25 mouse cellular contexts compared by ENCODE assay signal in the genomic region with DNA sequence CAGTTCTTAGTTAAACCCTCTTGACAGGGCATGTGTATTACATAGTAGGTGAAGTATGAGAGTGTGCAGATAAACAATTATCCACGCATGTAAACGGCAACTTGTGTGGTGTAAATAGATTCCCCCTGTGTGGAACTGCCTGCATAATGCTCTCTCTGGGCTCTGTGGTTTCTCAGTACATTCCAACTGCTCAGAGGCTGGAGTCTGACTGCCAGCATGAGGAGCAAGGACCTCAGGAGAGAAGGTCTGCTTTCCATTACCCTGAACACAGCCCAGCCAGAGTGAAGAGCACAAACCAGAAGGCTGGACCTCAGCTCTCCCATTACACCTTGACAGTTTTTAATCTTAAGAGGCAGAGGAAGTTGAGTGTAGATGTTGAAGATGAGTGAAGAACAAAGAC. TPM values are rescaled to one million over a fixed set of nuclear protein-coding genes. Genes with fewer than 3 reads are reported as not detected.
DNase-seq lines count a peak whose midpoint lies in the region; ATAC-seq and TF ChIP-seq lines count a peak whose summit lies in the region.
"Had no signal": no experiment of that assay in that cellular context is flagged by ENCODE, and none has a peak within 500 bp of the region (broad histone marks: within the 10 kb centered on the region; RNA-seq: fewer than 3 reads in every experiment).

No protein-coding gene starts in this region.

- peaks cover 19% of the 10 kb centered on the region for H3K4me1 ChIP-seq in heart, embryonic 10.5 days
- H3K4me1 ChIP-seq in heart, embryonic 12.5 days (replicated peaks): peaks cover 14% of the 10 kb centered on the region; the same call in 1 of the 2 replicates
- no peaks in the 10 kb centered on the region for H3K4me1 ChIP-seq in stomach, embryonic 15.5 days
- no peaks in the 10 kb centered on the region for H3K4me1 ChIP-seq in stomach, postnatal 0 days (replicated peaks; ENCODE audit: control insufficient read depth, insufficient read depth)
- H3K4me1 ChIP-seq in embryonic facial prominence, embryonic 14.5 days (ENCODE audit: control insufficient read depth, insufficient read depth, low read length): peaks cover 17% of the 10 kb centered on the region
- H3K4me1 ChIP-seq in limb, embryonic 15.5 days: peaks cover 3% of the 10 kb centered on the region; the same call in 1 of the 2 replicates
- H3K4me1 ChIP-seq: hindbrain, embryonic 15.5 days had no signal

- no peak overlapping the region for H3K9ac ChIP-seq in heart, embryonic 12.5 days
- H3K9ac ChIP-seq in stomach, embryonic 15.5 days: no peak overlapping the region
- H3K9ac ChIP-seq in stomach, postnatal 0 days (ENCODE audit: low read length): no peak overlapping the region
- no peak overlapping the region for H3K9ac ChIP-seq in embryonic facial prominence, embryonic 14.5 days (ENCODE audit: low read depth, low read length)
- no peak overlapping the region for H3K9ac ChIP-seq in limb, embryonic 15.5 days
- H3K9ac ChIP-seq: forebrain, embryonic 12.5 days; hindbrain, embryonic 15.5 days; liver, embryonic 13.5 days; lung, embryonic 14.5 days; neural tube, embryonic 12.5 days had no signal

- no peaks in the 10 kb centered on the region for H3K36me3 ChIP-seq in heart, embryonic 10.5 days
- H3K36me3 ChIP-seq in heart, embryonic 12.5 days: no peaks in the 10 kb centered on the region
- H3K36me3 ChIP-seq in stomach, embryonic 15.5 days: no peaks in the 10 kb centered on the region
- H3K36me3 ChIP-seq in stomach, postnatal 0 days (ENCODE audit: control insufficient read depth, insufficient read depth, low read length): no peaks in the 10 kb centered on the region
- H3K36me3 ChIP-seq in embryonic facial prominence, embryonic 14.5 days (ENCODE audit: control insufficient read depth, insufficient read depth, low read length): no peaks in the 10 kb centered on the region
- no peaks in the 10 kb centered on the region for H3K36me3 ChIP-seq in limb, embryonic 15.5 days
- H3K36me3 ChIP-seq: forebrain, embryonic 12.5 days; hindbrain, embryonic 15.5 days; liver, embryonic 13.5 days; neural tube, embryonic 12.5 days had no signal

- TF ChIP-seq CTCF in stomach, postnatal 0 days (IDR thresholded peaks at IDR 0.05; ENCODE audit: low read depth): no peak

- peak overlapping the region; percentile 52; the same call in 1 of the 2 replicates for H3K27ac ChIP-seq in heart, embryonic 10.5 days
- H3K27ac ChIP-seq in heart, embryonic 12.5 days (ENCODE audit: poor library complexity, severe bottlenecking): no peak overlapping the region
- H3K27ac ChIP-seq in stomach, embryonic 15.5 days: 0 out of 2 replicates have a peak overlapping the region, but pooled peaks have one; percentile 3
- no peak overlapping the region for H3K27ac ChIP-seq in stomach, postnatal 0 days (replicated peaks)
- H3K27ac ChIP-seq in embryonic facial prominence, embryonic 14.5 days (replicated peaks; ENCODE audit: low read depth, low read length): peak overlapping the region; percentile 78
- peak overlapping the region; percentile 44 for H3K27ac ChIP-seq in limb, embryonic 15.5 days
- H3K27ac ChIP-seq: forebrain, embryonic 12.5 days; hindbrain, embryonic 15.5 days; liver, embryonic 13.5 days; neural tube, embryonic 12.5 days had no signal

- TF ChIP-seq EP300 in stomach, postnatal 0 days (optimal IDR thresholded peaks at IDR 0.05): no peak

- no peaks in the 10 kb centered on the region for H3K9me3 ChIP-seq in heart, embryonic 10.5 days
- no peaks in the 10 kb centered on the region for H3K9me3 ChIP-seq in heart, embryonic 12.5 days (replicated peaks)
- H3K9me3 ChIP-seq in stomach, embryonic 15.5 days: no peaks in the 10 kb centered on the region
- H3K9me3 ChIP-seq in stomach, postnatal 0 days (ENCODE audit: control insufficient read depth, low read length): no peaks in the 10 kb centered on the region
- no peaks in the 10 kb centered on the region for H3K9me3 ChIP-seq in embryonic facial prominence, embryonic 14.5 days (ENCODE audit: control insufficient read depth, low read length)
- H3K9me3 ChIP-seq in limb, embryonic 15.5 days: no peaks in the 10 kb centered on the region
- H3K9me3 ChIP-seq: forebrain, embryonic 12.5 days; hindbrain, embryonic 15.5 days; liver, embryonic 13.5 days; neural tube, embryonic 12.5 days had no signal

- no peak overlapping the region for H3K4me2 ChIP-seq in heart, embryonic 12.5 days
- H3K4me2 ChIP-seq in stomach, embryonic 15.5 days: no peak overlapping the region
- H3K4me2 ChIP-seq in stomach, postnatal 0 days (replicated peaks; ENCODE audit: low read depth): no peak overlapping the region
- H3K4me2 ChIP-seq in embryonic facial prominence, embryonic 14.5 days (ENCODE audit: low read depth, low read length): no peak overlapping the region
- H3K4me2 ChIP-seq in limb, embryonic 15.5 days: no peak overlapping the region
- H3K4me2 ChIP-seq: forebrain, embryonic 12.5 days; hindbrain, embryonic 15.5 days; liver, embryonic 13.5 days; lung, embryonic 14.5 days; midbrain, embryonic 11.5 days; neural tube, embryonic 12.5 days had no signal

- no peaks in the 10 kb centered on the region for H3K27me3 ChIP-seq in heart, embryonic 10.5 days (ENCODE audit: insufficient read depth, poor library complexity, severe bottlenecking)
- H3K27me3 ChIP-seq in heart, embryonic 12.5 days (replicated peaks): no peaks in the 10 kb centered on the region
- no peaks in the 10 kb centered on the region for H3K27me3 ChIP-seq in stomach, embryonic 15.5 days (replicated peaks)
- H3K27me3 ChIP-seq in stomach, postnatal 0 days (ENCODE audit: control insufficient read depth, insufficient read depth, low read length): no peaks in the 10 kb centered on the region
- no peaks in the 10 kb centered on the region for H3K27me3 ChIP-seq in embryonic facial prominence, embryonic 14.5 days (replicated peaks; ENCODE audit: control insufficient read depth, insufficient read depth, low read length)
- no peaks in the 10 kb centered on the region for H3K27me3 ChIP-seq in limb, embryonic 15.5 days
- H3K27me3 ChIP-seq: hindbrain, embryonic 15.5 days; liver, embryonic 13.5 days; neural tube, embryonic 12.5 days had no signal

- no peak for DNase-seq in heart, embryonic 10.5 days (ENCODE audit: low spot score)
- DNase-seq in stomach, postnatal 0 days (ENCODE audit: low spot score): no peak
- peak; percentile 87 for DNase-seq in embryonic facial prominence, embryonic 14.5 days (ENCODE audit: low spot score)
- DNase-seq in thymus, postnatal 36 days: no peak
- DNase-seq in right cerebral cortex, postnatal 25 days: no peak
- DNase-seq: adrenal gland, postnatal 14 days; B cell, adult 2 months; cerebellum, adult 11 months; cerebellum, postnatal 14 days; gastrocnemius, postnatal 14 days; kidney, adult 11 months; kidney, postnatal 14 days; liver, embryonic 13.5 days; lung, embryonic 14.5 days; lung, postnatal 4 days; right cerebral cortex, adult 18-20 months; thymus, postnatal 25 days had no signal

- WGBS in heart, embryonic 10.5 days: 51% methylated on average over 2 of the region's 2 CpGs
- WGBS in heart, embryonic 12.5 days: 41% methylated on average over 2 of the region's 2 CpGs
- WGBS in stomach, embryonic 15.5 days: 59% methylated on average over 2 of the region's 2 CpGs
- 49% methylated on average over 2 of the region's 2 CpGs for WGBS in stomach, postnatal 0 days
- 39% methylated on average over 2 of the region's 2 CpGs for WGBS in embryonic facial prominence, embryonic 14.5 days
- 44% methylated on average over 2 of the region's 2 CpGs for WGBS in limb, embryonic 15.5 days

- no peak overlapping the region for H3K4me3 ChIP-seq in heart, embryonic 10.5 days
- no peak overlapping the region for H3K4me3 ChIP-seq in heart, embryonic 12.5 days
- H3K4me3 ChIP-seq in stomach, embryonic 15.5 days (replicated peaks): no peak overlapping the region
- H3K4me3 ChIP-seq in stomach, postnatal 0 days (ENCODE audit: low read depth, low read length): no peak overlapping the region
- no peak overlapping the region for H3K4me3 ChIP-seq in embryonic facial prominence, embryonic 14.5 days (ENCODE audit: low read depth, low read length)
- H3K4me3 ChIP-seq in limb, embryonic 15.5 days: no peak overlapping the region
- H3K4me3 ChIP-seq: forebrain, embryonic 12.5 days; hindbrain, embryonic 15.5 days; liver, embryonic 13.5 days; neural tube, embryonic 12.5 days had no signal

- no peak for ATAC-seq in heart, embryonic 12.5 days (ENCODE audit: insufficient number of reproducible peaks, low FRiP score)
- no peak for ATAC-seq in stomach, embryonic 15.5 days (ENCODE audit: insufficient read depth, low FRiP score, low read depth)
- ATAC-seq in stomach, postnatal 0 days (ENCODE audit: low FRiP score, low TSS enrichment): no peak
- peak; percentile 92 for ATAC-seq in embryonic facial prominence, embryonic 14.5 days (ENCODE audit: low read depth)
- no peak for ATAC-seq in limb, embryonic 15.5 days (ENCODE audit: insufficient number of reproducible peaks, low FRiP score, low TSS enrichment, low read depth)
- ATAC-seq: activated CD4-positive, CD25-positive, alpha-beta regulatory T cell, adult 4 months had no signal

RNA-seq across cellular contexts. Expression of a gene that starts 33.0 kb away (rescaled TPM):
- polyA plus RNA-seq in heart, embryonic 10.5 days (2016; fragmentation: Nextera tagmentation; extraction: Ambion mirVana): 43.2 and 50.1 TPM in 2 replicates
- 35.7 and 40.1 TPM in 2 replicates for polyA plus RNA-seq in heart, embryonic 12.5 days (2016; fragmentation: Nextera tagmentation; extraction: Ambion mirVana)
- polyA plus RNA-seq in stomach, embryonic 15.5 days (2015; fragmentation: Nextera tagmentation; extraction: Ambion mirVana): 39.0 and 42.4 TPM in 2 replicates
- polyA plus RNA-seq in stomach, postnatal 0 days (2015; fragmentation: Nextera tagmentation; extraction: Ambion mirVana): 19.1 and 20.3 TPM in 2 replicates
- 56.0 and 59.2 TPM in 2 replicates for polyA plus RNA-seq in embryonic facial prominence, embryonic 14.5 days (2014; fragmentation: Nextera tagmentation; extraction: Ambion mirVana)
- 51.6 and 54.1 TPM in 2 replicates for polyA plus RNA-seq in limb, embryonic 15.5 days (2015; fragmentation: Nextera tagmentation; extraction: Ambion mirVana)

RNA-seq across cellular contexts. Expression of a gene that starts 45.8 kb away (rescaled TPM):
- polyA plus RNA-seq in heart, embryonic 10.5 days (2016; fragmentation: Nextera tagmentation; extraction: Ambion mirVana): 4.6 and 5.7 TPM in 2 replicates
- polyA plus RNA-seq in heart, embryonic 12.5 days (2016; fragmentation: Nextera tagmentation; extraction: Ambion mirVana): 4.4 and 4.9 TPM in 2 replicates
- 6.3 and 6.5 TPM in 2 replicates for polyA plus RNA-seq in stomach, embryonic 15.5 days (2015; fragmentation: Nextera tagmentation; extraction: Ambion mirVana)
- polyA plus RNA-seq in stomach, postnatal 0 days (2015; fragmentation: Nextera tagmentation; extraction: Ambion mirVana): 3.0 and 3.4 TPM in 2 replicates
- polyA plus RNA-seq in embryonic facial prominence, embryonic 14.5 days (2014; fragmentation: Nextera tagmentation; extraction: Ambion mirVana): 7.3 and 7.6 TPM in 2 replicates
- 9.3 and 9.6 TPM in 2 replicates for polyA plus RNA-seq in limb, embryonic 15.5 days (2015; fragmentation: Nextera tagmentation; extraction: Ambion mirVana)

Comparison
In these comparisons a context has a peak if more than half of its experiments do, and no peak if none do; other contexts are left out.
1. H3K27ac ChIP-seq: peak in heart, embryonic 10.5 days (single experiment), stomach, embryonic 15.5 days (single experiment), embryonic facial prominence, embryonic 14.5 days (single experiment) and limb, embryonic 15.5 days (single experiment); none in heart, embryonic 12.5 days (single experiment) and stomach, postnatal 0 days (single experiment).